Mouse (Mus musculus): ENCODE data around the gene Grip2. TPM values are rescaled to one million over a fixed set of nuclear protein-coding genes. Genes with fewer than 3 reads are reported as not detected.

The Grip2 gene
- polyA plus RNA-seq, 1 experiment from 2014 or later: 0.20 TPM

GRCm38 (mm10) chr6:91719042-91719747 is 107.9 kb downstream of the Grip2 start:
- peaks cover 28% of the 10 kb centered on the region for H3K36me3 ChIP-seq (ENCODE audit: control insufficient read depth, insufficient read depth, low read length)
- peak; percentile 43 for ATAC-seq (ENCODE audit: low FRiP score, low TSS enrichment)
- no peaks in the 10 kb centered on the region for H3K9me3 ChIP-seq (ENCODE audit: control insufficient read depth, low read length)
- H3K4me3 ChIP-seq (ENCODE audit: low read length): no peak overlapping the region
- H3K27ac ChIP-seq (ENCODE audit: low read depth, low read length): peak overlapping the region; percentile 43; the same call in 1 of the 2 replicates
- H3K9ac ChIP-seq (ENCODE audit: low read depth, low read length): 0 out of 2 replicates have a peak overlapping the region, but pooled peaks have one; percentile 0
- peaks cover 38% of the 10 kb centered on the region for H3K4me1 ChIP-seq (ENCODE audit: control insufficient read depth, insufficient read depth, low read length)
- H3K27me3 ChIP-seq (ENCODE audit: control insufficient read depth, insufficient read depth, low read length): no peaks in the 10 kb centered on the region
- H3K4me2 ChIP-seq (replicated peaks; ENCODE audit: low read depth, low read length): no peak overlapping the region
- WGBS: 49% methylated on average over 6 of the region's 6 CpGs

GRCm38 (mm10) chr6:91718603-91719002 is 108.4 kb downstream of the Grip2 start:
- 72% methylated on average over 3 of the region's 3 CpGs for WGBS
- H3K27me3 ChIP-seq (ENCODE audit: control insufficient read depth, insufficient read depth, low read length): no peaks in the 10 kb centered on the region
- ATAC-seq (ENCODE audit: low FRiP score, low TSS enrichment): no peak
- H3K36me3 ChIP-seq (ENCODE audit: control insufficient read depth, insufficient read depth, low read length): peaks cover 22% of the 10 kb centered on the region
- H3K9me3 ChIP-seq (ENCODE audit: control insufficient read depth, low read length): no peaks in the 10 kb centered on the region
- peaks cover 40% of the 10 kb centered on the region for H3K4me1 ChIP-seq (ENCODE audit: control insufficient read depth, insufficient read depth, low read length)
- H3K27ac ChIP-seq (ENCODE audit: low read depth, low read length): peak overlapping the region; percentile 30; the same call in 1 of the 2 replicates
- no peak overlapping the region for H3K9ac ChIP-seq (ENCODE audit: low read depth, low read length)
- no peak overlapping the region for H3K4me3 ChIP-seq (ENCODE audit: low read length)
- no peak overlapping the region for H3K4me2 ChIP-seq (replicated peaks; ENCODE audit: low read depth, low read length)

- H3K4me2 ChIP-seq (replicated peaks; ENCODE audit: low read depth, low read length): no peak overlapping the region
- no peak overlapping the region for H3K9ac ChIP-seq (ENCODE audit: low read depth, low read length)
- peaks cover 45% of the 10 kb centered on the region for H3K4me1 ChIP-seq (ENCODE audit: control insufficient read depth, insufficient read depth, low read length)
- WGBS: 92% methylated on average over 2 of the region's 2 CpGs
- no peak overlapping the region for H3K4me3 ChIP-seq (ENCODE audit: low read length)
- H3K9me3 ChIP-seq (ENCODE audit: control insufficient read depth, low read length): no peaks in the 10 kb centered on the region
- no peak for ATAC-seq (ENCODE audit: low FRiP score, low TSS enrichment)
- peaks cover 17% of the 10 kb centered on the region for H3K36me3 ChIP-seq (ENCODE audit: control insufficient read depth, insufficient read depth, low read length)
- no peak overlapping the region for H3K27ac ChIP-seq (ENCODE audit: low read depth, low read length)
- no peaks in the 10 kb centered on the region for H3K27me3 ChIP-seq (ENCODE audit: control insufficient read depth, insufficient read depth, low read length)
Observed at GRCm38 (mm10) chr6:91718067-91718466, 109.0 kb downstream of the Grip2 start.

GRCm38 (mm10) chr6:91715988-91716810 is 110.9 kb downstream of the Grip2 start:
- ATAC-seq (ENCODE audit: low FRiP score, low TSS enrichment): no peak
- 76% methylated on average over 6 of the region's 6 CpGs for WGBS
- Histone ChIP-seq H3K36me3 (ENCODE audit: control insufficient read depth, insufficient read depth, low read length) (peaks cover 14% of the 10 kb centered on the region; the same call in 1 of the 2 replicates), H3K4me1 (ENCODE audit: control insufficient read depth, insufficient read depth, low read length) (peaks cover 52% of the 10 kb centered on the region), H3K4me2 (replicated peaks; ENCODE audit: low read depth, low read length) (no peak overlapping the region), H3K27ac (ENCODE audit: low read depth, low read length) (no peak overlapping the region), H3K9ac (ENCODE audit: low read depth, low read length) (no peak overlapping the region), H3K4me3 (ENCODE audit: low read length) (no peak overlapping the region), H3K9me3 (ENCODE audit: control insufficient read depth, low read length) (no peaks in the 10 kb centered on the region), H3K27me3 (ENCODE audit: control insufficient read depth, insufficient read depth, low read length) (no peaks in the 10 kb centered on the region)

GRCm38 (mm10) chr6:91715023-91715422 is 112.0 kb downstream of the Grip2 start:
- WGBS: 78% methylated on average over 8 of the region's 8 CpGs
- Histone ChIP-seq H3K4me1 (ENCODE audit: control insufficient read depth, insufficient read depth, low read length) (peaks cover 40% of the 10 kb centered on the region), H3K9me3 (ENCODE audit: control insufficient read depth, low read length) (no peaks in the 10 kb centered on the region), H3K36me3 (ENCODE audit: control insufficient read depth, insufficient read depth, low read length) (peaks cover 14% of the 10 kb centered on the region; the same call in 1 of the 2 replicates), H3K9ac (ENCODE audit: low read depth, low read length) (no peak overlapping the region), H3K27ac (ENCODE audit: low read depth, low read length) (no peak overlapping the region), H3K4me2 (replicated peaks; ENCODE audit: low read depth, low read length) (no peak overlapping the region), H3K4me3 (ENCODE audit: low read length) (no peak overlapping the region), H3K27me3 (ENCODE audit: control insufficient read depth, insufficient read depth, low read length) (no peaks in the 10 kb centered on the region)
- ATAC-seq (ENCODE audit: low FRiP score, low TSS enrichment): no peak

GRCm38 (mm10) chr6:91713370-91713896 is 113.6 kb downstream of the Grip2 start:
- ATAC-seq (ENCODE audit: low FRiP score, low TSS enrichment): peak; percentile 32; the same call in 1 of the 2 replicates
- Histone ChIP-seq H3K4me3 (ENCODE audit: low read length) (no peak overlapping the region), H3K27me3 (ENCODE audit: control insufficient read depth, insufficient read depth, low read length) (no peaks in the 10 kb centered on the region), H3K9me3 (ENCODE audit: control insufficient read depth, low read length) (peaks cover 2% of the 10 kb centered on the region; the same call in 1 of the 2 replicates), H3K4me2 (replicated peaks; ENCODE audit: low read depth, low read length) (no peak overlapping the region), H3K36me3 (ENCODE audit: control insufficient read depth, insufficient read depth, low read length) (peaks cover 14% of the 10 kb centered on the region), H3K27ac (ENCODE audit: low read depth, low read length) (peak overlapping the region; percentile 51; the same call in 1 of the 2 replicates), H3K4me1 (ENCODE audit: control insufficient read depth, insufficient read depth, low read length) (peaks cover 24% of the 10 kb centered on the region), H3K9ac (ENCODE audit: low read depth, low read length) (no peak overlapping the region)
- WGBS: 3% methylated on average over 5 of the region's 5 CpGs

- Histone ChIP-seq H3K9ac (ENCODE audit: low read depth, low read length) (peak overlapping the region; percentile 9; the same call in 1 of the 2 replicates), H3K27ac (ENCODE audit: low read depth, low read length) (peak overlapping the region; percentile 51), H3K4me3 (ENCODE audit: low read length) (no peak overlapping the region), H3K27me3 (ENCODE audit: control insufficient read depth, insufficient read depth, low read length) (no peaks in the 10 kb centered on the region), H3K4me2 (replicated peaks; ENCODE audit: low read depth, low read length) (no peak overlapping the region), H3K9me3 (ENCODE audit: control insufficient read depth, low read length) (peaks cover 2% of the 10 kb centered on the region; the same call in 1 of the 2 replicates), H3K4me1 (ENCODE audit: control insufficient read depth, insufficient read depth, low read length) (peaks cover 22% of the 10 kb centered on the region), H3K36me3 (ENCODE audit: control insufficient read depth, insufficient read depth, low read length) (peaks cover 18% of the 10 kb centered on the region)
- ATAC-seq (ENCODE audit: low FRiP score, low TSS enrichment): peak; percentile 84
- 3% methylated on average over 9 of the region's 10 CpGs for WGBS
Observed at GRCm38 (mm10) chr6:91712855-91713331, 114.2 kb downstream of the Grip2 start.

- no peak overlapping the region for H3K4me3 ChIP-seq (ENCODE audit: low read length)
- peak overlapping the region; percentile 51 for H3K27ac ChIP-seq (ENCODE audit: low read depth, low read length)
- H3K4me2 ChIP-seq (replicated peaks; ENCODE audit: low read depth, low read length): no peak overlapping the region
- H3K9me3 ChIP-seq (ENCODE audit: control insufficient read depth, low read length): peaks cover 2% of the 10 kb centered on the region; the same call in 1 of the 2 replicates
- no peaks in the 10 kb centered on the region for H3K27me3 ChIP-seq (ENCODE audit: control insufficient read depth, insufficient read depth, low read length)
- 20% methylated on average over 4 of the region's 4 CpGs for WGBS
- H3K36me3 ChIP-seq (ENCODE audit: control insufficient read depth, insufficient read depth, low read length): peaks cover 18% of the 10 kb centered on the region
- peak overlapping the region; percentile 9; the same call in 1 of the 2 replicates for H3K9ac ChIP-seq (ENCODE audit: low read depth, low read length)
- peaks cover 22% of the 10 kb centered on the region for H3K4me1 ChIP-seq (ENCODE audit: control insufficient read depth, insufficient read depth, low read length)
- peak; percentile 18; the same call in 1 of the 2 replicates for ATAC-seq (ENCODE audit: low FRiP score, low TSS enrichment)
Observed at GRCm38 (mm10) chr6:91712097-91712854, 114.8 kb downstream of the Grip2 start.

Data from kidney, embryonic 14.5 days (tissue).